Mouse (Mus musculus) liver, embryonic 15.5 days (tissue): ENCODE data around the gene Rem1. TPM values are rescaled to one million over a fixed set of nuclear protein-coding genes. Genes with fewer than 3 reads are reported as not detected.

Experiments
- ATAC-seq: fragments of 200-750 bp; cut with Nextera tagmentation; 2 replicates; pipeline ENCODE4 v1.8.0; 2017; ENCODE audit warnings: moderate number of reproducible peaks, mild to moderate bottlenecking, moderate library complexity; ENCODE audit not compliant: insufficient read depth
- H3K27ac ChIP-seq: fragments of 300-500 bp; sonication (generic); replicated peaks from 2 replicates; pipeline ENCODE4 v1.5.1; 2015; ENCODE audit warnings: mild to moderate bottlenecking, inconsistent platforms
- H3K27me3 ChIP-seq: fragments of 300-500 bp; sonication (generic); 2 replicates; pipeline ENCODE4 v1.6.1; 2015; ENCODE audit warnings: mild to moderate bottlenecking, inconsistent platforms
- H3K36me3 ChIP-seq: fragments of 300-500 bp; sonication (generic); replicated peaks from 2 replicates; pipeline ENCODE4 v1.6.1; 2015; ENCODE audit warnings: moderate library complexity, mild to moderate bottlenecking, inconsistent platforms
- H3K4me1 ChIP-seq: fragments of 300-500 bp; sonication (generic); replicated peaks from 2 replicates; pipeline ENCODE4 v1.6.1; 2015; ENCODE audit warnings: inconsistent platforms
- H3K4me2 ChIP-seq: fragments of 300-500 bp; sonication (generic); 2 replicates; pipeline ENCODE4 v1.6.1; 2015; ENCODE audit warnings: moderate library complexity, mild to moderate bottlenecking, inconsistent platforms
- H3K4me3 ChIP-seq: fragments of 300-500 bp; sonication (generic); replicated peaks from 2 replicates; pipeline ENCODE4 v1.5.1; 2015; ENCODE audit warnings: mild to moderate bottlenecking, inconsistent platforms
- H3K9ac ChIP-seq: fragments of 300-500 bp; sonication (generic); 2 replicates; pipeline ENCODE4 v1.6.1; 2015; ENCODE audit warnings: moderate library complexity, mild to moderate bottlenecking, inconsistent platforms
- H3K9me3 ChIP-seq: fragments of 300-500 bp; sonication (generic); replicated peaks from 2 replicates; pipeline ENCODE4 v1.6.1; 2016; ENCODE audit warnings: inconsistent platforms
- WGBS: fragments of 180-500 bp; shearing (Covaris S2); methylation state at CpG from one replicate; pipeline ENCODE4 v1.1.7; 2015; ENCODE audit warnings: mixed read lengths; ENCODE audit not compliant: insufficient replicate concordance; 5-methylcytosine and 5-hydroxymethylcytosine counted together
- polyA plus RNA-seq: library from polyadenylated mRNA; unstranded; fragments of >200 nt; fragmentation: Nextera tagmentation; extraction: Ambion mirVana; gene quantifications from 2 replicates; pipeline ENCODE4 v1.2.1, GENCODE M21; 2015

The Rem1 gene
- polyA plus RNA-seq, 1 experiment from 2014 or later = 0.58 TPM

DNA sequence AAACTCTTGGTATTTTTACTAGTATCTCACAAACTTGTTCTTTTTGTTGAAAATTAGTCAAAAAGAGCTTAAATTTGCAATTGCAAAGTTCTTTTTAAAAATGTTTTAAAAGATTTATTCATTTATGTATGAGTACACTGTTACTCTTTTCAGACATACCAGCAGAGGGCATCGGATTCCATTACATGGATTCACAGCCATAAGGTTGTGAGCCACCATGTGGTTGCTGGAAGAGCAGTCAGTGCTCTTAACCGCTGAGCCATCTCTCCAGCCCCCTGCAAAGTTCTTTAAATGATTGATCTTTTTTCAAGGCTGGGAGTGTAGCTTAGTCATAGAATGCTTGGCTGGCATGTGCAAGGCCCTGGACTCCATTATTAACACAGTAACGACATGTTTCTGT is 51.6 kb downstream of the Rem1 start:
- no peak for ATAC-seq
- Histone ChIP-seq H3K36me3 (peaks cover 88% of the 10 kb centered on the region), H3K4me1 (no peaks in the 10 kb centered on the region; the same call in 1 of the 2 replicates), H3K27me3 (no peaks in the 10 kb centered on the region), H3K4me2 (no peak overlapping the region), H3K27ac (no peak overlapping the region), H3K9me3 (no peaks in the 10 kb centered on the region), H3K9ac (no peak overlapping the region), H3K4me3 (no peak overlapping the region)
- 63% methylated on average over 3 of the region's 3 CpGs for WGBS

DNA sequence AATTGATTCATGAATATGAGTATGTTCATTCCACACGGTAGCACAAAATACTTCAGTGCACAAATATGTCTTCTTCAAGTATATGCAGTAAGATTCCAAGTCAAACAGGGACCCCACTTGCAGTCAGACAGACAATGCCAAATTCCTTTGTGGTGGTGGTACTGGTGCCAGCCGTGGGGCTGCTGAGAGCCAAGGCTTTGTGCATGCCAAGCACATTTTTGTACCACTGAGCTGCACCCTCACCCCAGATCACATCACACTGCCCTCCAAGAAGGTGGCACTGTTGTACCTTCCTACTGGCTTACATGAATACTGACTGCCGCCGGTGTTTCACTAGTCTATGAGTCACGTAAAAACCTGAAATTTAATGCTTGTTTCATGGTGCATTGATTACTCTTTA is 52.2 kb downstream of the Rem1 start:
- 82% methylated on average over 5 of the region's 5 CpGs for WGBS
- peaks cover 94% of the 10 kb centered on the region for H3K36me3 ChIP-seq
- ATAC-seq = no peak

GRCm38 (mm10) chr2:152679701-152680355 is 53.1 kb downstream of the Rem1 start:
- 78% methylated on average over 8 of the region's 8 CpGs for WGBS
- Histone ChIP-seq H3K9me3 (no peaks in the 10 kb centered on the region), H3K36me3 (peaks cover 97% of the 10 kb centered on the region), H3K4me2 (no peak overlapping the region), H3K4me1 (no peaks in the 10 kb centered on the region; the same call in 1 of the 2 replicates), H3K27ac (no peak overlapping the region), H3K9ac (no peak overlapping the region), H3K4me3 (no peak overlapping the region), H3K27me3 (no peaks in the 10 kb centered on the region)
- ATAC-seq = no peak

More for the DNA sequence above, 52.2 kb downstream of the Rem1 start:
- Histone ChIP-seq H3K4me1 (no peaks in the 10 kb centered on the region; the same call in 1 of the 2 replicates), H3K27ac (no peak overlapping the region), H3K4me3 (no peak overlapping the region), H3K27me3 (no peaks in the 10 kb centered on the region), H3K9ac (no peak overlapping the region), H3K9me3 (no peaks in the 10 kb centered on the region), H3K4me2 (no peak overlapping the region)

- Histone ChIP-seq H3K4me2 (no peak overlapping the region), H3K4me1 (peaks cover 13% of the 10 kb centered on the region), H3K9me3 (no peaks in the 10 kb centered on the region), H3K9ac (no peak overlapping the region), H3K27me3 (no peaks in the 10 kb centered on the region), H3K4me3 (no peak overlapping the region), H3K36me3 (peaks cover 97% of the 10 kb centered on the region), H3K27ac (no peak overlapping the region)
- ATAC-seq = no peak
- 82% methylated on average over 5 of the region's 5 CpGs for WGBS
Observed at GRCm38 (mm10) chr2:152683086-152683485, 56.3 kb downstream of the Rem1 start.

Other genes with a start within 250 kb of the Rem1 start
- 1.2 and 1.5 TPM in 2 replicates for gene Sox12, start 228.9 kb upstream of the Rem1 start, polyA plus RNA-seq
- gene Zcchc3, start 211.9 kb upstream of the Rem1 start, polyA plus RNA-seq = 9.1 and 9.5 TPM in 2 replicates
- 0.13 and 0.20 TPM in 2 replicates for gene 6820408C15Rik, start 211.4 kb upstream of the Rem1 start, polyA plus RNA-seq
- gene Defb23, start 162.3 kb upstream of the Rem1 start, polyA plus RNA-seq = not detected in 2 replicates
- gene Defb20, start 149.9 kb upstream of the Rem1 start, polyA plus RNA-seq = not detected in 2 replicates
- not detected in 2 replicates for gene Defb22, start 136.8 kb upstream of the Rem1 start, polyA plus RNA-seq
- gene Defb26, start 115.3 kb upstream of the Rem1 start, polyA plus RNA-seq = not detected in 2 replicates
- not detected in 2 replicates for gene Defb28, start 108.7 kb upstream of the Rem1 start, polyA plus RNA-seq
- not detected in 2 replicates for gene Defb29, start 86.9 kb upstream of the Rem1 start, polyA plus RNA-seq
- not detected in 2 replicates for gene Gm17416, start 57.6 kb upstream of the Rem1 start, polyA plus RNA-seq
- not detected in 2 replicates for gene Defb21, start 54.2 kb upstream of the Rem1 start, polyA plus RNA-seq
- 0.26 TPM in 1 of 2 replicates, not detected in the other for gene Defb19, start 46.6 kb upstream of the Rem1 start, polyA plus RNA-seq
- gene Defb45, start 27.6 kb upstream of the Rem1 start, polyA plus RNA-seq = not detected in 2 replicates
- not detected in 2 replicates for gene Defb36, start 22.6 kb upstream of the Rem1 start, polyA plus RNA-seq
- gene Defb25, start 3.9 kb upstream of the Rem1 start, polyA plus RNA-seq = not detected in 2 replicates
- gene H13, start 42.5 kb downstream of the Rem1 start, polyA plus RNA-seq = 45.2 and 49.8 TPM in 2 replicates
- gene Mcts2, start 60.1 kb downstream of the Rem1 start, polyA plus RNA-seq = 12.1 and 12.4 TPM in 2 replicates
- 20.5 and 20.9 TPM in 2 replicates for gene Id1, start 109.3 kb downstream of the Rem1 start, polyA plus RNA-seq
- 1.0 and 1.1 TPM in 2 replicates for gene Cox4i2, start 127.2 kb downstream of the Rem1 start, polyA plus RNA-seq
- 209 and 237 TPM in 2 replicates for gene Bcl2l1, start 204.8 kb downstream of the Rem1 start, polyA plus RNA-seq
- gene Tpx2, start 221.0 kb downstream of the Rem1 start, polyA plus RNA-seq = 52.8 and 59.4 TPM in 2 replicates